Mouse (Mus musculus) mouse trophoblast stem cell (cell line): Measurements from ENCODE around the gene Doc2a.

ENCODE experiments used
- in situ Hi-C, 2 experiments: fragments of 300-500 bp; cut with MseI, MboI; formaldehyde crosslinking; loops; 2 replicates in 1 of 2; 3 replicates in 1 of 2; pipeline ENCODE4 v1.15.1; 2025

Doc2a gene

DNA sequence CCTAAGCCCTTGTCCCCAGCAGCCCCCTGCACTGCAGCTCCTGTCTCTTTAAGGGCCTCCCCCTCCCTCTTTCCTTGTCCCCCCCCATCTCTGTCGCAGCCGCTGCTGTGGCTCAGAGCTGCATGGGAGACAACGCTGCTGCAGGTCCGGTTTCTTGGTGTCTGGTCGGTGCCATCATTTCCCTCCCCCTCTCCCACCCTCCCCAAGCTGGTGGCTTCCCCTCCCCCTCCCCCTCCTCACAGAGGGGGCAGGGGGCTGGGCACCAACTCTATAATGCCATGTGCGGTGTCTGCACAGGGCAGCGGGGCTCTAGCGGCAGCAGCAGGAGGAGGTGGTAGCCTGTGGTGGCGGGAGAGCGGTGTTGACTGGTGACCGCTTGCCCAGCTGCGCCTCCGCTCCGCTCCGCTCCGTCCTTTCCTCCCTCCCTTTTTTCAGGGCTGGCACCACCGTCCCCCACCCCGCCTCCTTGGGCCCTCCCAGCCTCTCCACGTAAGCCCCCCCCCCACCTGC lies 24.0 kb upstream of the Doc2a start:
- in situ Hi-C loops, result loop anchor here in 1 of 2 experiments (10.0 kb wide), 3 partner anchors 112 to 282 kb away; no protein-coding TSS in a partner anchor

GRCm38 (mm10) chr7:126823940-126824339 lies 23.3 kb upstream of the Doc2a start:
- in situ Hi-C loops, result loop anchor here in 1 of 2 experiments (10.0 kb wide), 3 partner anchors 111 to 281 kb away; no protein-coding TSS in a partner anchor

GRCm38 (mm10) chr7:126825403-126825802 lies 21.8 kb upstream of the Doc2a start:
- in situ Hi-C loops, result loop anchor here (10.0 to 25.0 kb wide), 4 partner anchors 109 to 279 kb away; partner anchors contain the start of gene Sez6l2 (in 1 of the 2)

DNA sequence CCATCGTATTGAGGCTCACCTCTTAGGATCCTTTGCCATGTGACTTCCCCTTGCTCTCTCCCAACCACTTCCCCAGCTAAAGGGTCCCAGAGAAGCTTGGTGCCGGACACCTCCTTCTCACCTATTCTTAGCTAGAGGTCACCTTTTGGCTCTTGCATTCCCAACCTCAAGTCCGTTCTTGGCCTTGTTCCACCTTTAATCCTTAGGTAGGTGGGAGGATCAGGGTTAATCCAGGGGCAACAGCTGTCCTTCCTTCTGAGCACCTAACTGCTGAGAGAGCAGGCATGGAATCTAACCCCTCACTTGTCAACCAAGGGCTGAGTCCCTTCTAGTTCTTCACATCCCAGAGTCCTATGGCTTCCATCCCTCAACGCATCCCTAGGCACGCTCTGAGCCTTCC lies 21.3 kb upstream of the Doc2a start:
- in situ Hi-C loops, result loop anchor here (10.0 to 25.0 kb wide), 4 partner anchors 109 to 279 kb away; partner anchors contain the start of gene Sez6l2 (in 1 of the 2)

DNA sequence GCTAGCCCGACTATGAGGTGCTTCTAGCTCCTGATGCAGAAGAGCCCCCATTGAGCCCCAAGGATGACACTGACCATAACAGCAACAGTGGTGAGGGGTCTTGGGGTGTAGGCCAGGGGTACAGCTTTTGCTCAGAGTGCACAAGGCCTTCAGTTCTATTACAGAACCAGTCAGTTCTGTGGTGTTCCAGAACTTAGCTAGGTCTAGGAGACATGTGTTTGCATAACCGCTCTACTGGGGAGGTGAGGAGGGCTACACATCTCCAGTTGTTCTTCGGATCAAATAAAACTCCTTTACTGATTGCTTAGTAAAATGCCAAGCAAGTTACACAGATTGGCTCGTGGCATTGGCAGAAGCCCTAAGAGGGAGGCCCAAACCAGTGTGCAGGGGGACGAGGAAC lies 15.7 kb upstream of the Doc2a start, which contains the start of gene 4930451I11Rik:
4930451I11Rik (minus strand) TSS at position 101 of the 400 bp plus-strand sequence.
- in situ Hi-C loops, result loop anchor here in 1 of 2 experiments (10.0 to 25.0 kb wide), 2 partner anchors 131 to 273 kb away; partner anchors contain the start of gene Sez6l2

- in situ Hi-C loops, result loop anchor here in 1 of 2 experiments (10.0 to 25.0 kb wide), 2 partner anchors 130 to 273 kb away; partner anchors contain the start of gene Sez6l2
Measured at GRCm38 (mm10) chr7:126832036-126832598, 15.1 kb upstream of the Doc2a start.

DNA sequence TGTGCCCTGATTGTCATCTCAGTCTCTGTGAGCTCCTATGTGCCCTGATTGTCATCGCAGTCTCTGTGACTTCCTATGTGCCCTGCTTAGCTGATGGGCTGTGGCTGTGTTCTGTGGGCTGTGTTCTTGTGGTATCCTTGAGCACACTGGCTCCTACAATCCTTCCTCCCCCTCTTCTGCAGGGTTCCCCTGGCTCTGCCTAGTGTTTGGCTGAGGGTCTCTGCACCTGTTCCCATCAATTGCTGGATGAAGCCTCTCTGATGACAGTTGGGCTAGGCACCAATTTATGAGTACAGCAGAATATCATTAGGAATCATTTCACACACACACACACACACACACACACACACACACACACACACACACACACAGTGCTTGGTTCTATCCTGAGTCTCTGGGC lies 13.9 kb upstream of the Doc2a start:
- in situ Hi-C loops, result loop anchor here in 1 of 2 experiments (10.0 to 25.0 kb wide), 2 partner anchors 129 to 272 kb away; partner anchors contain the start of gene Sez6l2

GRCm38 (mm10) chr7:126843276-126843675 lies 3.9 kb upstream of the Doc2a start:
- in situ Hi-C loops, result loop anchor here in 1 of 2 experiments (25.0 kb wide), 1 partner anchor 119 kb away; the partner anchor contains the start of gene Sez6l2

DNA sequence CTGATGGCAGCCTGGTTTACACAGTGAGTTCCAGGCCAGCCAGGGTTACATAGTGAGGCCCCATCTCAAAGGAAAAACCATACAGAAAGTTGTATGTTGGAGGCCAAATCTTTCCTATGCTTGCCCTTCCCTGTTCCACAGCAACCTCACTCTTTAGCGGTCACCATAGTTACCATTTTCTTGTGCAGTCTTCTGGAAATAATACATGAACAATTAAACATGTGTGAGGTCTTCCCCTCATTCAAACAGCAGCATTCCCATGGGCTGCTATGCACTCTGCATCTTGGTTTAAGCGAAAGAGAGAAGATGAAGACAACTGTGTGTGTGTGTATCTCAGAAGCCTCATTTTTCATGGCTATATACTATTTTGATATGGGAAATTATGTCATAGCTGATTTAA lies 1.7 kb upstream of the Doc2a start:
- in situ Hi-C loops, result loop anchor here in 1 of 2 experiments (25.0 kb wide), 1 partner anchor 117 kb away; the partner anchor contains the start of gene Sez6l2

DNA sequence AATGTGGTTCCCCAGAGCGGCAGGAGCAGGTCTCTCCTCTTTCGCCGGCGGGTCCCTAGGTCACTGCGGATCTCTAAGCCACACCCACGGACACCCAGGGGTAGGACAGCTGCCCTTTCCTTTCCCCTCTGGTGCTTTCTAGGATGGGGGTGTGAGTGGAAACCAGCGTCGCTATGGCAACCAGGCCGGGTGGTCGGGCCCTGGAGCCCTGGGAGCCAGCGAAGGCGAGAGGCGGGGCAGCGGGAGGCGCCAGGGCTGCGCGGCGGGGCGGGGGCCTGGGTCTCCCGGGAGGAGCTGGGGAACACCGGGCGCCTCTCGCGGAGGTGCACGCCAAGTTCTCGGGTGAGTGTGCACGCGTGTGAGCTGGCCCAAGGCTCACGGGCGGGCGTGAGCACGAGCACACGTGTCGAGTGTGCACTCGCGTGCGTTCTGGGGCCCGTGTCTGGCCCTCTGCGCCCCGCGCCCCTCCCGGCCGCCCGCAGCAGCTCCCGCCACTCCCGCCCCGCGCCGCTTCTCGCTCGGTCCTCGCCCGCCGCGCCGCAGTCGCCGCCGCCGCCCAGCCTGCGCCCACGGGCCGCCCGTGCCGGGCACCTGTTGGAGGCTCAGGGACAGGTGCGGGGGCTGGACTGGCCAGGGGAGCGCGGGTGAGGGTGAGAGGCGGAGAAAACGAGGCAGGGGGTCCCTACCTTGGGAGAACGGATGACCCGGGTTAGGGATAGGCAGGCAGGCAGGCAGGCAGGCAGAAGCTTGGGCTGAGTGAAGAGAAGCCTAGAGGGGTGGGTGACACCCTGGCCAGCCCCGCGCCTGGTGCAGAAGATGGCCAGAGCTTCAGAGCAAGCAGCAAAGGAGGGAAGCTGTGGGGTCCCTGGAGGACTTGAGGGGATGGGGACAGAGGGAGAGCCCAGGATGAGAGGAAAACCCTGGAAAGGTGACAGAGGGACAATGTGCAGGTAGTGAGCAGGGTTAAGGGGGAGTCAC lies 494 bp downstream of the Doc2a start:
- in situ Hi-C loops, result loop anchor here in 1 of 2 experiments (25.0 kb wide), 1 partner anchor 115 kb away; the partner anchor contains the start of gene Sez6l2

DNA sequence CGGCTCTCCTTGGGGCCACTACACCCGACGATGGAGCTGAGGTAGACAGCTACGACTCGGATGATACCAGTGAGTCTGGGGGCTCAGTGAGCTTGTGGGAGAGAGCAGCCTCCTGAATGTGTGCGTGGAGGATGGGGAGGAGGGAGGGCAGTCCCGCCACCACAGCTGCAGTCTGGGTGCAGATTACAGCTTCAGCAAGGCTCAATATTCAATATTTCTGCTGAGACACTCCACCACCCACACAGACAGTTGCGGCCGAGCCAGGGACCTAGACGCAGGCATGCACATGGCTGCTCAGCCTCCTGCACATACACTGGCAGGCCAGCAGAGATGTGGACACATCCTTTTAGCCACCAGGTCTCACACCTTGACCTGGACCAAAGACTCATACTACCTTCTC lies 1.6 kb downstream of the Doc2a start:
- in situ Hi-C loops, result loop anchor here in 1 of 2 experiments (25.0 kb wide), 1 partner anchor 114 kb away; the partner anchor contains the start of gene Sez6l2

- in situ Hi-C loops, result no loop called here
Measured at GRCm38 (mm10) chr7:126850161-126850560, 2.9 kb downstream of the Doc2a start.

DNA sequence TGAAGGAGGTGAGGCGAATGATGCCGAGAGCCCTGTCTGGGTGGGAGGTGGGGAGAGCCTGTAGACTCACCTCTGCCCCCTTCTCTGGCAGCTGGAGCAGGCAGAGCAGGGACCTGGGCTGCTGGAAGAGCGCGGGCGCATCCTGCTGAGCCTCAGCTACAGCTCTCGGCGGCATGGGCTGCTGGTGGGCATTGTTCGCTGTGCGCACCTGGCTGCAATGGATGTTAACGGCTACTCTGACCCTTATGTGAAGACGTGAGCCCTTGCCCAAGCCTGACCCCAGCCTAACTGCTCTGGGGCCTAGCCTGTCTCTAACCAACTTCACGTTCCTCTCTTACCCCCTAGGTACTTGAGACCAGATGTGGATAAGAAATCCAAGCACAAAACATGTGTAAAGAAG lies 4.0 kb downstream of the Doc2a start:
- in situ Hi-C loops, result no loop called here

DNA sequence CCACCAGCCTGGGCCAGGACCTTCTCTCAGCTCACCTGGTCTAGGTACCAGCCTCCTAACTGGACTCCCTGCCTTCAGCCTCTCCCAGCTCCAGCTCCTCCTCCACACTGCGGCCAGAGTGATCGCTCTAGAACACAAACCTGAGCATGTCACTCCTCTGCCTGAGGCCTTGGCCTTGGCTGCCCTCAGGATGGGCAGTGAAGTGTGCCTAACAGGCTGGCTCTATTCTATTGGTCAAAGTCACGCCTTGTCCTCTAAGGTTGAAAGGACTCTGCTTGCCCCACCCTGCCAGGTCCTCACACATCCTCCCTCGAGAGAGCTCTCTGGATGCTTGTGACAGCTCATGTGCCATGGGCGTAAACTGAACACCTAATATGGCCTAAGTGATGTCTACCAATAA lies 6.2 kb downstream of the Doc2a start:
- in situ Hi-C loops, result no loop called here

DNA sequence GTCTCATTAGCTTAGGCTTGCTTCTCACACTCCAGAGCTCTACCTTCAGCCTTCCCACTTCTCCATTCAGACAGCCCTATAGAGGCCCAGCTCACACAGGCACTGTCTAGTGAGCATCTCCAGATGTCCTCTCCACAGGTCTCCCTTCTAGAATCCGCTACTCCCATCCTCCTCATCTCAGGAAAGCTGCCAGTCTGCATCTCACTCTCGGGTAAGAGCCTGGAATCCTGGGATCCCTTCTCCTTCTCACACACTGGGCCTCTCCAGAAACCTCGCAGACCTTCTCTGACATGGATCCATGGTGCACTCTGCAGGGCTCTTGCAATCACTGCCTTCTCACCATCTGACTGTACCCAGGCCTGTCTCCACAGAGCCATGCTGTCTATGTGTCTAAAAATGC lies 8.4 kb downstream of the Doc2a start:
- in situ Hi-C loops, result no loop called here

- in situ Hi-C loops, result no loop called here
Measured at GRCm38 (mm10) chr7:126856741-126857420, 9.7 kb downstream of the Doc2a start.

DNA sequence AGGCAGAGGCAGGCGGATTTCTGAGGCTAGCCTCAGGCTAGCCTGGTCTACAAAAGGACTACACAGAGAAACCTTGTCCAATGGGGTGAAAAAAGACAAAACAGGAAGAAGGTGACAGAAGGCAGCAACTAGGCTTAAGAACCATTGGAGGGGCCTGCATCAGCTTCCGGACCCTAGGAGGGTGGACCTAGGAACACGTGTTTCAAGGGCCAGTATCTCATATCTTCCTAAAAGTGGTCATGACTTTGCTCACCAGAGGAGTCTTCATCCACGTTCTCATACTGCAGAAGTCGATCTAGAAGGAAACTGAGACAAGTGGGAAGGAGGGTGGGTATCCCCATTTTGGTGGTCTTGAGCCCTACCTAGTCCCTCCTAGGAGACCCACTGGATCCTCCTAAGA lies 13.8 kb downstream of the Doc2a start:
- in situ Hi-C loops, result no loop called here

- in situ Hi-C loops, result no loop called here
Measured at GRCm38 (mm10) chr7:126861429-126862130, 14.4 kb downstream of the Doc2a start, which contains the start of gene Hirip3. Gene Hirip3, plus strand, starts transcription at chr7:126861972.

DNA sequence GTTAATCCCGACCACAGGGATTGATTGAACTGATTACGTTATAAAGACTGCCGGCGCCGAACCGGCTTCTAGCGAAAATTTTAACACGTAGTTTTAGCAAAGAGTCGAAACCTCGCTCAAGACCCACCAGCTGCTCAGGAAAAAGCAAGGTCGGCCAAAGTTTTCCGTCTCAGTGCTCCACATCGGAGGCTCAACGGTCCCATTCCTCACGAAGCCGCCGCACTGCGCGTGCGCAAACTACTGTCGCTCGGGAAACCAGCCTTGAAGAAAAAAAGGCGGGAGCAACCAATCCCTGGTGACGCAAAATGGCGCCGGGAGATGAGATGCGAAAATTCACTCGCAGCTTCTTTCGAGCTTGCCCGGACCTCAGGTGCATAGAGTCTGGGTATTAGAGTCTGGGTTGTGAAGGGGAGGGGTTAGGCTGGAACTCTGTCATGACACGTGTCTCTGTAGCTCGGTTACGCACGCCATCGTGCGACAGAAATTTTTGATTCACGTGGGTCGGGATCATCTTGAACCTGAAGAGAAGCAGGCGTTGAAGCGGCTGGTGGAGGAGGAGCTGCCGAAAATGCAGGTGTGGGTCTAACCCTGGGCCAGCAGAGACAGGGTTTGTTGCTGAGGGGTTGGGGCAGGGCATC lies 15.1 kb downstream of the Doc2a start, which contains the start of gene Ino80e:
Ino80e (minus strand) TSS at position 231 of the 638 bp plus-strand sequence.
- in situ Hi-C loops, result no loop called here
